Mouse (Mus musculus) liver, adult 2 months (tissue): ENCODE measurements around the gene St14.

ENCODE experiments used
- CTCF ChIP-seq: fragments of 200-500 bp; IDR thresholded peaks from 2 replicates; pipeline ENCODE4 v1.5.1; 2011; ENCODE audit warnings: low read depth, low read length, control low read depth
- POLR2A ChIP-seq: fragments of 200-500 bp; IDR thresholded peaks from 2 replicates; pipeline ENCODE4 v1.6.1; 2011; ENCODE audit warnings: low read length, control low read depth; ENCODE audit not compliant: insufficient read depth; ENCODE audit errors: extremely low read depth

DNA sequence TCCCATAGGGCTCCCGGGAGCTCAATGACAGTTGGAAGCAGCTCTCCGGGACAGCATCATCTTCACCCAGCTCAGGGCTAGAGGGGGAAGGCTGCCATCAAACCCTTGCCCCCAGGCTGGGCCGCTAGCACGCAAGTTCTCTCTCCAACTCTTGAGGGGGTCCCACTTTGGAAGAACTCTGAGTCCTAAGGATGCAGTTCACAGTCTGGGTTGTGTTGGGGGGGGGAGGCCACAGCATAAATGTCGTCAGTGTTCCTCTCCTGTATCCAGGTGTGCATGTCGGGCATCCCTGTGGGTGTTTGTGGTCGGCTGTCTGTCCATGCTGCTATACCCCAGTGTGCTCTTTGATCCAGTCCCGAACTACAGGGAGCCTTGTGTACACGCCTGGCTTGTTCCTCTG lies 42.1 kb downstream of the St14 start:
- no peak for TF ChIP-seq POLR2A
- TF ChIP-seq CTCF: no peak
